Mouse (Mus musculus) heart, embryonic 15.5 days (tissue): ENCODE data around the gene Cilp. TPM values are rescaled to one million over a fixed set of nuclear protein-coding genes. Genes with fewer than 3 reads are reported as not detected.

Experiments used
- ATAC-seq: fragments of 200-750 bp; cut with Nextera tagmentation; replicated peaks from 2 replicates; pipeline ENCODE4 v1.8.0; 2017; ENCODE audit warnings: low read depth, moderate TSS enrichment; ENCODE audit not compliant: insufficient number of reproducible peaks, insufficient read depth, low FRiP score
- H3K27ac ChIP-seq: fragments of 300-500 bp; sonication (generic); 2 replicates; pipeline ENCODE4 v1.5.1; 2015; ENCODE audit warnings: mild to moderate bottlenecking, inconsistent platforms
- H3K27me3 ChIP-seq: fragments of 300-500 bp; sonication (generic); 2 replicates; pipeline ENCODE4 v1.6.1; 2015; ENCODE audit warnings: inconsistent platforms
- H3K36me3 ChIP-seq: fragments of 300-500 bp; sonication (generic); 2 replicates; pipeline ENCODE4 v1.6.1; 2015; ENCODE audit warnings: mild to moderate bottlenecking, inconsistent platforms
- H3K4me1 ChIP-seq: fragments of 300-500 bp; sonication (generic); replicated peaks from 2 replicates; pipeline ENCODE4 v1.6.1; 2015; ENCODE audit warnings: inconsistent platforms
- H3K4me2 ChIP-seq: fragments of 300-500 bp; sonication (generic); 2 replicates; pipeline ENCODE4 v1.6.1; 2015; ENCODE audit warnings: inconsistent platforms, mild to moderate bottlenecking, moderate library complexity
- H3K4me3 ChIP-seq: fragments of 300-500 bp; sonication (generic); 2 replicates; pipeline ENCODE4 v1.5.1; 2015; ENCODE audit warnings: mild to moderate bottlenecking, inconsistent platforms
- H3K9ac ChIP-seq: fragments of 300-500 bp; sonication (generic); 2 replicates; pipeline ENCODE4 v1.6.1; 2015; ENCODE audit warnings: mild to moderate bottlenecking, inconsistent platforms
- H3K9me3 ChIP-seq: fragments of 300-500 bp; sonication (generic); replicated peaks from 2 replicates; pipeline ENCODE4 v1.6.1; 2016; ENCODE audit warnings: inconsistent platforms
- WGBS: fragments of 180-500 bp; shearing (Covaris S2); methylation state at CpG from one replicate; pipeline ENCODE4 v1.1.7; 2015; ENCODE audit warnings: mixed read lengths; 5-methylcytosine and 5-hydroxymethylcytosine counted together
- polyA plus RNA-seq: library from polyadenylated mRNA; unstranded; fragments of >200 nt; fragmentation: Nextera tagmentation; extraction: Ambion mirVana; gene quantifications from 2 replicates; pipeline ENCODE4 v1.2.1, GENCODE M21; 2015

Gene Cilp
- polyA plus RNA-seq, 1 experiment from 2014 or later: 0.04 TPM

- H3K9ac ChIP-seq: no peak overlapping the region
- 62% methylated on average over 3 of the region's 3 CpGs for WGBS
These were observed 33.8 kb downstream of the Cilp start for GRCm38 (mm10) chr9:65298761-65299160.

GRCm38 (mm10) chr9:65299650-65300049, 34.7 kb downstream of the Cilp start:
- Histone ChIP-seq H3K9ac (no peak overlapping the region), H3K27me3 (no peaks in the 10 kb centered on the region), H3K9me3 (no peaks in the 10 kb centered on the region), H3K4me1 (peaks cover 16% of the 10 kb centered on the region), H3K27ac (no peak overlapping the region), H3K4me3 (no peak overlapping the region), H3K4me2 (no peak overlapping the region), H3K36me3 (peaks cover 40% of the 10 kb centered on the region)
- 96% methylated on average over 7 of the region's 7 CpGs for WGBS
- no peak for ATAC-seq

More at GRCm38 (mm10) chr9:65298761-65299160, 33.8 kb downstream of the Cilp start:
- Histone ChIP-seq H3K36me3 (peaks cover 36% of the 10 kb centered on the region), H3K27ac (no peak overlapping the region), H3K4me1 (peaks cover 16% of the 10 kb centered on the region), H3K27me3 (no peaks in the 10 kb centered on the region), H3K4me2 (no peak overlapping the region), H3K9me3 (no peaks in the 10 kb centered on the region), H3K4me3 (no peak overlapping the region)
- ATAC-seq: no peak

- no peaks in the 10 kb centered on the region for H3K9me3 ChIP-seq
- no peak overlapping the region for H3K4me2 ChIP-seq
- H3K36me3 ChIP-seq: peaks cover 53% of the 10 kb centered on the region
- WGBS: 81% methylated on average over 4 of the region's 4 CpGs
- no peaks in the 10 kb centered on the region for H3K27me3 ChIP-seq
- ATAC-seq: no peak
- H3K4me3 ChIP-seq: no peak overlapping the region
- H3K9ac ChIP-seq: no peak overlapping the region
- H3K4me1 ChIP-seq: 0 out of 2 replicates have a peak, but pooled peaks cover 4% of the 10 kb centered on the region
- no peak overlapping the region for H3K27ac ChIP-seq
These were observed 37.5 kb downstream of the Cilp start for GRCm38 (mm10) chr9:65302327-65302983.

- no peak overlapping the region for H3K27ac ChIP-seq
- H3K27me3 ChIP-seq: no peaks in the 10 kb centered on the region
- ATAC-seq: no peak
- H3K9ac ChIP-seq: no peak overlapping the region
- H3K9me3 ChIP-seq: no peaks in the 10 kb centered on the region
- H3K4me3 ChIP-seq: no peak overlapping the region
- H3K36me3 ChIP-seq: peaks cover 58% of the 10 kb centered on the region
- 0 out of 2 replicates have a peak, but pooled peaks cover 4% of the 10 kb centered on the region for H3K4me1 ChIP-seq
- WGBS: 81% methylated on average over 4 of the region's 4 CpGs
- no peak overlapping the region for H3K4me2 ChIP-seq
These were observed 38.6 kb downstream of the Cilp start for GRCm38 (mm10) chr9:65303586-65303985.

GRCm38 (mm10) chr9:65304300-65304699, 39.3 kb downstream of the Cilp start:
- peaks cover 64% of the 10 kb centered on the region for H3K36me3 ChIP-seq
- H3K27me3 ChIP-seq: no peaks in the 10 kb centered on the region
- no peak for ATAC-seq
- no peaks in the 10 kb centered on the region for H3K4me1 ChIP-seq
- no peak overlapping the region for H3K9ac ChIP-seq
- 67% methylated on average over 4 of the region's 4 CpGs for WGBS
- no peak overlapping the region for H3K4me3 ChIP-seq
- H3K9me3 ChIP-seq: no peaks in the 10 kb centered on the region
- no peak overlapping the region for H3K4me2 ChIP-seq
- H3K27ac ChIP-seq: no peak overlapping the region

GRCm38 (mm10) chr9:65306672-65307071, 41.7 kb downstream of the Cilp start:
- no peak overlapping the region for H3K4me2 ChIP-seq
- no peaks in the 10 kb centered on the region for H3K27me3 ChIP-seq
- H3K9ac ChIP-seq: no peak overlapping the region
- H3K4me3 ChIP-seq: no peak overlapping the region
- no peaks in the 10 kb centered on the region for H3K9me3 ChIP-seq
- WGBS: 89% methylated on average over 2 of the region's 2 CpGs
- no peak overlapping the region for H3K27ac ChIP-seq
- H3K36me3 ChIP-seq: peaks cover 56% of the 10 kb centered on the region
- no peak for ATAC-seq
- no peaks in the 10 kb centered on the region for H3K4me1 ChIP-seq

GRCm38 (mm10) chr9:65308011-65308410, 43.0 kb downstream of the Cilp start:
- Histone ChIP-seq H3K27ac (no peak overlapping the region), H3K27me3 (no peaks in the 10 kb centered on the region), H3K4me2 (no peak overlapping the region), H3K9ac (no peak overlapping the region), H3K36me3 (peaks cover 55% of the 10 kb centered on the region), H3K9me3 (no peaks in the 10 kb centered on the region), H3K4me3 (no peak overlapping the region), H3K4me1 (no peaks in the 10 kb centered on the region)
- no peak for ATAC-seq
- WGBS: 69% methylated on average over 1 of the region's 1 CpGs

GRCm38 (mm10) chr9:65312669-65313357, 47.8 kb downstream of the Cilp start:
- Histone ChIP-seq H3K27me3 (no peaks in the 10 kb centered on the region), H3K9me3 (no peaks in the 10 kb centered on the region), H3K4me3 (no peak overlapping the region), H3K27ac (no peak overlapping the region), H3K36me3 (peaks cover 62% of the 10 kb centered on the region), H3K4me1 (no peaks in the 10 kb centered on the region), H3K9ac (no peak overlapping the region), H3K4me2 (no peak overlapping the region)
- 94% methylated on average over 4 of the region's 4 CpGs for WGBS
- ATAC-seq: no peak

GRCm38 (mm10) chr9:65313846-65314245, 48.9 kb downstream of the Cilp start:
- H3K4me3 ChIP-seq: no peak overlapping the region
- 94% methylated on average over 1 of the region's 1 CpGs for WGBS
- peaks cover 62% of the 10 kb centered on the region for H3K36me3 ChIP-seq
- H3K27me3 ChIP-seq: no peaks in the 10 kb centered on the region
- no peaks in the 10 kb centered on the region for H3K4me1 ChIP-seq
- H3K4me2 ChIP-seq: no peak overlapping the region
- no peak for ATAC-seq
- no peak overlapping the region for H3K27ac ChIP-seq
- no peak overlapping the region for H3K9ac ChIP-seq
- H3K9me3 ChIP-seq: no peaks in the 10 kb centered on the region

GRCm38 (mm10) chr9:65322255-65322900, 57.4 kb downstream of the Cilp start:
- 83% methylated on average over 11 of the region's 11 CpGs for WGBS
- Histone ChIP-seq H3K36me3 (peaks cover 71% of the 10 kb centered on the region), H3K9me3 (no peaks in the 10 kb centered on the region)

GRCm38 (mm10) chr9:65325971-65326370, 61.0 kb downstream of the Cilp start:
- ATAC-seq: no peak
- Histone ChIP-seq H3K9ac (no peak overlapping the region), H3K36me3 (peaks cover 81% of the 10 kb centered on the region), H3K4me2 (no peak overlapping the region), H3K27ac (no peak overlapping the region), H3K4me1 (no peaks in the 10 kb centered on the region), H3K9me3 (no peaks in the 10 kb centered on the region), H3K27me3 (no peaks in the 10 kb centered on the region), H3K4me3 (no peak overlapping the region)

More at GRCm38 (mm10) chr9:65322255-65322900, 57.4 kb downstream of the Cilp start:
- H3K27me3 ChIP-seq: no peaks in the 10 kb centered on the region
- H3K4me1 ChIP-seq: no peaks in the 10 kb centered on the region
- no peak overlapping the region for H3K9ac ChIP-seq
- H3K4me2 ChIP-seq: no peak overlapping the region
- ATAC-seq: no peak
- no peak overlapping the region for H3K27ac ChIP-seq
- H3K4me3 ChIP-seq: no peak overlapping the region
